Mouse (Mus musculus) embryo, embryonic 11.5 days (tissue): ENCODE measurements around the gene Rplp0.

ENCODE experiments used
- DNase-seq: peaks from one replicate; pipeline ENCODE4 v3.0.0-alpha.2; 2012; ENCODE audit warnings: low read depth, low spot score

Rplp0 gene

GRCm38 (mm10) chr5:115580229-115581001 lies 21.1 kb downstream of the Rplp0 start:
- DNase-seq, result no peak

- DNase-seq, result no peak
These were observed 22.4 kb downstream of the Rplp0 start for GRCm38 (mm10) chr5:115581662-115582061.

DNA sequence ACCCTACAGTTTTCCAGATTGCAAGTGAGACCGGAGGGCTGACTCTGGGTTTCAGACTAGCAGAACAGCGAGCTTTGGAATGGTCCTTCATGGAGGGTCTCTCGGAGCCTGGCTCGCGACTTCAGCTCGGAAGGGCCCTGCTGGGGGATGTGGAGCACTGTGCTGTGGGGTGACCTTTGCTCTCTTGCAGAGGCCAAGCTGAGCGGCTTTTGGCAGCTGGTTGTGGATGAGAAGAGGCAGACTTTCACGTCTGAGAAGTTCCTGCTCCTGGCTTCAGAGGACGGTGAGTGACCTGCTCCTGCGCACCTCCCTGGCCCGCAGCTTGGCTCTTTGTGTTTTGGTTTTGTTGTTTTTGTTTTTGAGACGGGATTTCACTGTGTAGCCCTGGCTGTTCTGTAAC lies 26.3 kb downstream of the Rplp0 start:
- no peak for DNase-seq

GRCm38 (mm10) chr5:115586166-115586565 lies 26.9 kb downstream of the Rplp0 start:
- no peak for DNase-seq

GRCm38 (mm10) chr5:115586780-115587179 lies 27.5 kb downstream of the Rplp0 start:
- no peak for DNase-seq

DNA sequence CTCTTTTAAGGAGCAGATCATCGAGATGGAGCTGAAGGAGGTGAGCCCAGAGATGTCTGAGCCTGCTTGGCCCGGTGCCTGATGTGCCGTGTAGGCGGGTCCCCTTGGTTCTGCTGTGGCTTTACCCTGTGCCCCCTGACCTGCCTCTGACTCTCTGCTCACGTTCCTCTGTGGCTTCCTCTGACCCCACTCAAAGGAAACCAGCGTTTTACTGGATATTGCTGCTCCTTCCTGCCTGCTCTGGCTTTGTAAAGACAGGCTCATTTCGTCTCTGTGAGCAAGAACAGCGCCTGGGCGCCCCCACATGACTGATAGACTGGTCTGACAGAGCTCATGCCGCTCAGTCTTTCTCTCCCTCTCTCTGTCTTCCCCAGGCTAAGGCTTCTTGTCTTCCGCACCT lies 31.8 kb downstream of the Rplp0 start:
- no peak for DNase-seq

GRCm38 (mm10) chr5:115591506-115591905 lies 32.2 kb downstream of the Rplp0 start:
- DNase-seq, result no peak

GRCm38 (mm10) chr5:115603561-115603960 lies 44.3 kb downstream of the Rplp0 start:
- DNase-seq, result no peak

DNA sequence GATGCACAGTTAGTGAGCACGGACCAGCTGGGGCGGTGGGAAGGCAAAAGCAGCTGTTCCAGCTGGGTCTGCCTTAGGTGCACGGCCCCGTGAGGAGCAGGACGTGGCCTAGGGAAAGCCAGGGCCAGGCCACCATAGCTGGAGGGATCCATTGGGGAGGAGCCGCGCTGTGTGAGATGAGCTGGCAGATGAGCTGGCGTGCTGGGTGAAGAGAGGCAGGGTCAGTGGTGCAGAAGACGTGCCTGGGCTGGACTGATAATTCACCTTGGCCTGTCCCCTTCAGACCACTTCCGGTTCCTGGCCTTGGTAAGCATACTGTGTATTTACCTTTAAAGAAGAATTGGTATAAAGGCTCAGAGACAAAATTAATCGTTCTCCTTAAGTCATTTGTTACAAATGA lies 52.3 kb downstream of the Rplp0 start:
- DNase-seq, result no peak
